Mouse (Mus musculus) urinary bladder, adult 2 months (tissue): Measurements from ENCODE around the gene Tbl1xr1. TPM values are rescaled to one million over a fixed set of nuclear protein-coding genes. Genes with fewer than 3 reads are reported as not detected.

ENCODE experiments used
- DNase-seq: peaks from one replicate; pipeline ENCODE4 v3.0.0; 2022; ENCODE audit warnings: low spot score
- polyA plus RNA-seq: library from polyadenylated mRNA; depleted of rRNA; stranded (reverse); fragments of >200 nt; gene quantifications from 2 replicates; pipeline ENCODE4 v1.2.3, GENCODE M21; 2012

Gene Tbl1xr1
- polyA plus RNA-seq, 1 experiment: 24.9 TPM

DNA sequence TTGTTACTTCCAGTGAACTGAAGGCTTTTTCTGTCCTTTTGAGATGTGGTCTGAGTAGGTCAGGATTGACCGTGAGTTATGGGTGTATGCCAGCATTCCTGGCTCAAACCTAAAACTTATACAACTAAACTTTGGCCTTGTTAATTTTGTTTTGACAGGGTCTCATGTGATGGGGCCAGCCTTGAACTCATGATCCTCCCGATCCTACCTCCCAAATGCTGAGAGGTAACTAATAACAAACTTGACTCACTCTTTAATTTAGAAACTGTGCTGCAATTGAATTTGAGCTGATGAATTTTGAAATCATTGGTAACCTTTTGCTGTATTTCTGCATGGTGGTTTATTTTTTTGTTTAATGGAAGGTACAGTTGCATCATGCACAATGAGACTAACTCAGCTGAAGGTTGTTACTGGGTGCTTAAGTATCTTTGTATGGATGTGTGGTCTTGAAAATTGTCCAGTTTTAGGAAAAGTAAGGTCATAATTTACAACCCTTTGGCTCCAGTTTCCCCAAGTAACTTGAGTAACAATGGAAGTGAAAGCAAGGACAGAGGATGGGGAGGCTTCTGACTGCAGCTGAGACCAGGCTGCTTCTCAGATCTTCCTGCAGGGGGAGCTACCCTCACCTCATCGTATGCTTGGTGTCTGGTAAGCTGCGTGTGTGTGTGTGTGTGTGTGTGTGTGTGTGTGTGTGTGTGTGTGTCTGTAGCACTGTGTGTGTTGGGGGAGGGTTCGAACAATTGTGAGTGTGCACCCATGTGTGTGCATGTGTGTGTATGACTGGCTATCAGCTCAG is 66.6 kb downstream of the Tbl1xr1 start:
- no peak for DNase-seq

DNA sequence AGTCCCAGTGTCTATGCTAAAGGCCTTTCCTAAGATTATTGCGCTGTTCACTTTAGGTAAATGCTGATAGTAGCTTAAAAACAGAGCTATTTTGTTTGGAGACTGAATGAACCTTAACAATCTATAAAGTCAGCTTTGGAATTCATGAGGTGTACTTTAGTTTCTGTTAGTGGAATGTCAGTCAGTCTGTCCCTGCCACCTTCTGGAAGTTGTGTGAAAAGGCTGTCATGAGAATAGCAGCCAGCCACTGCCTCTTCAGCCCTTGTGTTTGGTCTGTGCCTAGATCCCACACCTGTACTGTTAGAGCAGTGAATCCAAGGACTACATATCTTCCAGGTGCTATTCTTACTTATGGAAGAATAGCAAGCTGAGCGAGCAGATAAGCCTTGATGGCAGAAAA is 67.8 kb downstream of the Tbl1xr1 start:
- DNase-seq: no peak

DNA sequence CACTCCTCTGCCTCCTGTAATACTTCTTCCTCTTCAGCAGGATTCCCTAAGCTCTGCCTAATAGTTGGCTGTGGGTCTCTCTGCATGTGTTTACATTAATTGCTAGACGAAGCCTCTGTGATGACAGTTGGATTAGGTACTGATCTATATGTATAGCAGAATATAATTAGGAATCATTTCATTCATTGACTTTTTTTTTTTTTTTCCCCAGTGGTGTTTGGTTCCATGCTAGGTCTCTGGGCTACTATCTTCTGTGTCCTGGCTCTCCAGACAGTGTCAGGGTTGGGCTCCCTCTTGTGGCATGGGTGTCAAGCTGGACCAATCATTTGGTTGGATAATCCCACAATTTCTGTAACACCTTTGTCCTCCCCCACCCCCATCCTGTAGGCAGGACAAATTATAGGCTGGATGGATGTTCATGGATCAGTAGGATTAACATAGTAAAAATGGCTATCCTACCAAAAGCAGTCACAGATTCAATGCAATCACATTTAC is 71.0 kb downstream of the Tbl1xr1 start:
- DNase-seq: no peak

DNA sequence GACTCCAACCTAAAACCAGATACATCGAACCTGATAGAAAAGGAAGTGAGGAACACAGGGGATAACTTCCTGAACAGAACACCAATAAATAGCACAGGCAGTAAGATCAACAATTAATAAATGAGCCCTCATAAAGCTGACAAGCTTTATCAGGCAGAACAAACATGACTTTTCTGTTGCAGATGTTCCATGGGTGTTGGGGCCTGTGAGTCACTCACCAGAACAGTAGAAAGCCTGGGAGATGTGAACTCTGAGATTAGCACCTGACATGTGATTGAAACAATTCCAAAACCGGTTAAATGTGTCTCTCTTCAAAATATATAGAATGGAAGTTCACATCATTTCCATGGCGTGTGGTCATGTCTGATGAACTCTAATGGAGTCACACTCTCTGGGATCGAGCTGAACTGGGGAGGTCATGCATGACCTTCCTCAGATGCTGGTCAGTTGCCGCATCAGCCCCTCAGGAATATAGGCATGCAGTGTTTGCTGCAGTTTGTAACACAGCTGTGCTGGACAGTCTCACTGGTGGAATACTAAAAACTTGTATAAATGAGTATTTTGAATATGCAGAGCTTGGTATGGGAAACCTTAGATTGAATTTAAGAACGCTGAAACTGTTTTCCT is 72.0 kb downstream of the Tbl1xr1 start:
- no peak for DNase-seq

DNA sequence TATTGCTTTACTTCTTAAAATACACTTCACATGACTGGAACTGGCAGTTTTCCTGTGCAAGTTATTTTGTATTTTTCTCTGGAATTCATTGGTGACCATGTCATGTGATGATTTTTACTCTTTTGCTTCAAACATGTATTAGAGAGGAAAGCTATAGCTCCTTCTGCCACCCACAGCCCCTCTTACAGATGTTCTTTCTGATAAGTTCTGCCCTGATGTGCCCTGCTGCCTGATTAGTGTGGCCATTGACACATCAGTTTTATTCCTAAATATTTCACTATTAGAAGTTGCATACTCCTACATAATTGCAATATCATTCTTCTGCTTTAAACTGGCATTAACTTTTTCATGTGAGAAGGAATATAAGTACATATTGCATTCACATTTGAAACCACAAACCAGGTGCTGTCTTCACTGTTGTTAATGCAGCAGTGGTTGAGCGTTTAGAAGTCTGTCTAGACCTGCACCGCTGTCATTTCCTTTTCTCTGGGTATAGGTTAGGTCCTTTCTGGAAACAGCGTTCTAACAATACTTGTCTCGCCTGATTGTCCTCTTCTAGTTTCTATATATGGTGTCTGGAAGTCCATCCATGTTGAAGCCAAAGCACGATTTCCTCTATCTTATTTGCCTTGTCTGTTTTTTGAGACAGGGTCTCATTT is 74.5 kb downstream of the Tbl1xr1 start:
- DNase-seq: no peak

DNA sequence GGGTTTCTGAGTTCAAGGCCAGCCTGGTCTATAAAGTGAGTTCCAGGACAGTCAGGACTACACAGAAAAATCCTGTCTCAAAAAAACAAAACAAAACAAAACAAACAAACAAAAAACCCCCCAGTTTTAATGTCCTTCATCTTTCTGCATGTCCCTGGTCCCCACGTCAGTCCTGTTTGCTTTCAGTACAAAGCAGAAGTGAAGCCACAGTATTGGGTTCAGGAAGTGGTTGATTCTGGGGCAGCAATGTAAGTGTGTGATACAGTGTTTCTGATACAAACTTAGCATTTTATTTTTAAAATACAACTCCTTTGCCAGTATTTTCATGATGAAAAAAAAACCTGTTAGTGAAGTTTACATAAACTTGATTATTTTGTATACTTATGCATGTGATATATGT is 76.3 kb downstream of the Tbl1xr1 start:
- no peak for DNase-seq

DNA sequence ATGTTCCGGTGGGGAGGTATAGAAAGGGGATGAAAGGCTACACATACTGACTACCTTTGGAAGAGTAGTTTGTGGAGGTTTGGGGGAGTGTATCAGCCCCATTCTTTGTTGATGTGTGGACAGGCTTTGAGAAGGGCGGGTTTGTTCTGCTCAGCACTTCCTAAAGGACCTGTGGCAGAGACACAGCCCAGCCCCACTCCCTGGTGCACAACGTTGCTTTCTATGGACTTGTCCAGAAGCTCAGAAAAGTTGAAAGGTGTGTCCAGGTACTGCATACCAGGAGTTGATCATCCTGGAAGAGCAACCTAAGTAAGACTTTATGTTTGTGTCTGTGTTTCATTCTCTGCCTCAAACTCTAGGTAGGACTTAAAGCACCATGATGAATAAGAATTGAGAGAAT is 78.1 kb downstream of the Tbl1xr1 start:
- DNase-seq: no peak

DNA sequence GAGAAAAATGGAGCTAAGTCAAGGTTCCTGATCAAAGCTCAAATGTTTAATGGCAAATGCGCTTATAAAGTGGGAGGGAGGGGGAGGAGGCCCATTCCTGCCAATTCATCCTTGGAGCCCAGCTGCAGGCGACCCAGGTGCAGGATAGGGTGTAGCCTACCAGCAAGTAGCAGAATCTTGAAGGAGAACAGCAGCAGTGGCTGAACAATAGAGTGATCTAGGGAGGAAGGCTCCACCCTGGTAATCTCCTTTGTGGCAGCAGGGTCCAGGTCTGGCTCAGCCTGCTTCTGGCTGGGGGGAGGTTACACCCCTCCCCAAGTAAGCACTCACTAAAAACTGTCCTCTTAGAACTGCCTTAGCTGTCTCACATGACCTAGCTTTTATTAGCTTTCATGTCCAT is 79.9 kb downstream of the Tbl1xr1 start:
- DNase-seq: no peak

DNA sequence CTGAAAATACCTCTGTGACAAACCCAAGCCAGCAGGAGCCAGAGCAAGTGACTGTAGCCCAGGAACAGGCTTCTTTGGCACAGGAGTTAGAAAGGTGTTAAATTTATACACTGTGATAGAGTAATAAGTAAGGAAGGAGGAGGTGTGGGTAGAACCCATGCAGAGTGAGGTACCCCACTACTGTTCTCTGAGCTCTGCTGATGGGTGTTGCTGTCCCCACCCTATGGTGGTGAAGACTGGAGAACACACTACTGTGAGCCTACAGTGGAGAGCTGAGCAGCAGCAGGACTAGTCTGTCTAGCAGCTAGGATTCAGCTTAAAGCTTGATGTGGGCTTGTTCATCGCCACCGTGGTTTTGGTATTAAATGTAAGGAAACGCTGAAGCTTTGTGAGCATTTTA is 86.5 kb downstream of the Tbl1xr1 start:
- DNase-seq: no peak

DNA sequence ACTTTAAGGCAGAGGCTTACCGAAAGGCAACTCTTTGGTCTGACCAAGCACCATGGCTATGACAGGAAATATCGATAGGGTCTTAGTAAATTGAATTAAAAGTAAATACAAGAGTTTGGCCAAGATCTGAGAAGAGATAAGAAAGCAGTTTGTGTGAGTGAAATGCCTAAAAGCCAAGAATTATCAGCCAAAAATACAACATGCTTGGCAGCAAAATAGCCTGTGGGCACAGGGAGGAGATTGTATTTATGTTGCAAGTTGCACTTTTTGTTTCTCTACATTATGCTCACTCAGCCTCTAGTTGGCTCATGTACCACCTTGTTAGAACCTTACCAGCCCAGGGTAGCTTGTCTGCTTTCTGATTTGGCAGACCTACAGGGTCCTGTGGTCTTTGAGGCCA is 91.4 kb downstream of the Tbl1xr1 start:
- no peak for DNase-seq

DNA sequence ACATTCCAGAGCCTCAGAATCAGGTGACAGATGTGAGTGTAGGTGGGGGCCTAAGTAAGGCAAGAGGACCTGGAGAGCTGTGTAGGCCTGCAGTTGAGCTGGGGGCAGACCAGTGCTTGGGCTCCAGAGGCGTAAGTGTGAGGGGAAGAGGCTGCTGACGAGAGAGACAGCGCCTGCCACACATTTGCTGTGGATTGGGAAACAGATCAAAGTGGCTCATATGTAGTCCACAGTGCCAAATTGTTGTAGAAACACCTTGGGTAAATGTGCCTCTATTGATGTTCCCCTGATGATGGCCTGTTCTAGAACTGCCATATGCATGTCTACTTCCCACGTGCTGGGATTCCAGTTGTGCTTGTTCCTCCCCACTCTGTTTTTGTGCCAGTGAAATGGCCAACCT is 92.0 kb downstream of the Tbl1xr1 start:
- no peak for DNase-seq

DNA sequence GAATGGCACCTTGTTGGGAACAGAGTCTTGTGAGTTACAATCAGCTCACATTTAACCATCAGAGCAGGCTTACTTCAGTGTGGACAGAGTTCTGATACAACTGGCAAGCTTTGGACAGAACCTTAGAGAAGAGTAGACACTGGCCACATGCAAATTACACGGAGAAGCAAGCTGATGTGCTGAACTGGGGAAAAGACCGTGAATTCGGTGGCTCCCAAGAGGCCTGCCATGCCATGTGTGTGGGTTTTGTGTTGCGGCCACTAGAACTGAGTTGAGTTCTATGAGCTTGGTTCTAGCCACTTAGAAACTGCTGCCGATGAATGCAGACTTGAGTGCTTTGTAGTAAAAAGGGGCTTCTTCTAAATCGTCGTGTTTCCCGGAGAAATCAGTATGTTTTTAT is 95.1 kb downstream of the Tbl1xr1 start:
- no peak for DNase-seq

DNA sequence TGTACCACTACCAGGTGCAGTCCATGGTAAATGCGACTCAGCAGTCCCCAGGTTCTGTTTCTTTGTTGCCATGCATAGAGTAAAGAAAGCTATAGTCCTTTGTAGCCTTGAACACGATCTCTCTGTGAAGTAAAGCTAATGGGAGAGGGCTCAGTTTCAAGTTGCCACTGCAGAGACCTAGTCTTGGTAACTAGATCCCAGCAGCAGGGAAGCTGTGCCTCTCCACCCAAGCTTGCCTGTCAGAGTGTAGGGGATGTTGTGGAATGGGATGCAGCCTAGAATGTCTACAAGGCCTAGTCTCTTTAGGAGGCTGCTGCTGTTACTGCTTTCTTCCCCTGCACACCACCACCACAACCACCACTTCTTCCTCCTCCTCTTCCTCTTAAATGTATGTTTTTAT is 96.0 kb downstream of the Tbl1xr1 start:
- DNase-seq: no peak

DNA sequence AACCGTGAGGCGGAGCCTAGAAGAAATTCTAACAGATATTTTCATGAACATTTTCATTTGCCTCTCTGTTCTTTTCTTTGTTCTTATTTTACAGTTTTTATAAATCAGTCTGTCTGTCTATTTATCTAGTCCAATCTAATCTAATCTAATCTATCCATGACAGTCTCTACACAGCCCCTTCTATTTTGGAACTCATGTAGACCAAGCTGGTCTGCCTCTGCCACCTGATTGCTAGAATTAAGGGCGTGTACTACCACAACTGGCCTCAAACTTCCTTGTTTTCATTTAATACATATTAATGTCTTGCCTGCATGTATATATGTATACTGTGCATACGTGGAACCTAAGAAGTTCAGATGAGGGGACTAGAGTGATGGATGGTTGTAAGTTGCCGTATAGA is 96.7 kb downstream of the Tbl1xr1 start:
- no peak for DNase-seq

DNA sequence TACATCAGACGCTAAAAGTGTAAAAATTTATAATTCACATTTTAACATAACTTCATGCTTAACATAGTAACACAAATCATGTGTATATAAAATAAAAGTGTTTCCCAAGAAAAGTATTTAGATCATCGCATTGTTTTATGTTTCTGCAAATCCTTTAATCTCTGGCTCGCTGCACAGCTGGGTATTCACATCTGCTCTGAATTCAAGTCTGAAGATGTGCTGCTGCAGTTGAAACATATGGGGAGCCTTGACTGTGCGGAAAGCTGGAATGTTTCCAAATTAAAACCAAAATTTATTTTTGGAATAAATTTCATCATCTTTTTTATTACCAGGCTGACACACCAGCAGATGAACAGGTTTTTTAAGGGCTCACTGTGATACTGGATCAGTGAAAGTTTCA is 97.8 kb downstream of the Tbl1xr1 start:
- no peak for DNase-seq

DNA sequence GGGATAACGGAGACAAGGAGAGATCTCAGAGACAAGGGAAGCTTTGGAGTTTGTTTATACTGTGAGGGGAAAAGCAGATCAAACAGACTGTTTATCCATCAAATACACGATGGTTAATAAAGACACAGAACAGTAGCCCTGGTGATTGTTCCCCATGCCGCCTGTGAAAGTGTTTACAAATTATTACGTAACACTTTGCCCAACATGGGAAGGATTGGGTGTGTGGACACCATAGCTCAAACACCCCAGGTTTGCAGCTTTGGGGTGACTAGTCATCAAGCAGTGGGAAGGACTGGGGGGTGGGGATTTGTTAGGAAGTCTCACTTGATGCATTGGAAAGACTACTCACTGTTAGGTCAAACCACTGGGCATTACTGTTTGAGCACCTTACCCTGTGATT is 103.6 kb downstream of the Tbl1xr1 start:
- no peak for DNase-seq

DNA sequence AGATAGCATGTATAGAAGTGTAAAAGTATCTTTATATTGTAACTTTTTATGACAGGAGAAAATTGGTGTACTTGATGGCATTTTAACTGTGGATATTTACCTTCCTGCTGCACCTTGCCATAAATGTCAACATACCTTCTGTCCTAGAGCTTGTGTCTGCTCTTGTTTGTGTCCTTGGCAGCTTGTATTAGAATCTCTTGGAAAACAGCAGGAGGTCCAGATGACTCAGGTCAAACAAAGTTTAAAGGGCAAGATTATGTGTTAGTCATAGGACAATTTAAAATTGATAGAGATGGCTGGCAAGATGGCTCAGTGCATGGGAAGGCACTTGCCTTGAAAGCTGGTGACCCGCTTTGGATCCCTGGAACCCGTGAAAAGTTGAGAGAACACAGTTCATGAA is 104.6 kb downstream of the Tbl1xr1 start:
- DNase-seq: no peak

DNA sequence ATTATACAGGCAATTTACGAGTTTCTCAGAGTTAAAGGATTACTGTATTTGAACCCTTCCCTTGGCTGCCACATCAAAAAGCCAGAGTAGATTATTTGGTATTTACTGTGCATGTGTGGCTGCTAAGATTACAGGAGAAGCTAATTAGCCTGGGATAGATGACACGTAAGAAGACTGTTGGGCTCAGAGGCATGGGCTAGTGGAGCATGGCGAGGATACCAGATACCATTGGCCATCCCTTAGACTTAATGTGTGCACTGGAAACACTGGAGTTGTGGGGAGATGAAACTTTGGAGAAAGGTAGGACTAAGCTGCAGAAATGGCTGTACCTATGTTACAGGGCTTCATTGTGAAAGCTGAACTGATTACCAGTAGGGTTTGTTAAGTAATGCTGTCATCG is 108.8 kb downstream of the Tbl1xr1 start:
- no peak for DNase-seq

DNA sequence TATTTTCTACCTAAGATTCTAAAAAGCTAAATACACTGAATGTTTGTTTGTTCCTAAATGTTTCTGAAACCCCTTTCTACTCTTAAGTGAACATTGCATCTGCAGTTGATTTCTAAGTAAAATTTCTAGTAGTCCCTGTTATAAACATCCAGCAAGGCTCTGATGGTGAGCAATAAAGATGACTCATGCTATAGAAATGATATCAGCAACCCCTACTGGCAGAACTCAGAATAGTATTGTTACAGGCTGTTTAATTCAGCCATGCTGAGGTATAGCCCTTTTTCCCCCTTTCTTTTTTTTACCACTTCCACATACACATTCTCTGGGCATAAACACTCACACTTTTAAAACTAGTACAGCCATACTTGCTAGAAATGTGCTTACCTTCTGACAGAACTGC is 114.0 kb downstream of the Tbl1xr1 start:
- DNase-seq: no peak

DNA sequence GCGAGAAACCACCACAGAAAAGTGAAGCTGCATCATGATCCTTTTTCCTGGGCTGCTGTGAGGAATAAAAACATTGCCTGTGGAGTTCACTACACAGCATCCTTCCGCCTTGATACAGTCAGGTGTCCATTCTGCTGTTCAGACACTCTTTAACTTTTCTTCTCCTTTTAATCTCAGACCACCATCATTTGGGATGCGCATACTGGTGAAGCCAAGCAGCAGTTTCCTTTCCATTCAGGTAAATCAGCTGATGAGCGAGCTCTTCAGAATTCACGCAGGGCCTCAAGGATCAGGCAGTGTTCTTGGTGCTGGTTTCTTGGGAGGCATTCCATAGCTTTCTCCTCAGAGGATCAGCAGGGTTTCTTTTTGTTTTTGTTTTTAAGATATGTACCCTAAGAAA is 116.5 kb downstream of the Tbl1xr1 start:
- no peak for DNase-seq

DNA sequence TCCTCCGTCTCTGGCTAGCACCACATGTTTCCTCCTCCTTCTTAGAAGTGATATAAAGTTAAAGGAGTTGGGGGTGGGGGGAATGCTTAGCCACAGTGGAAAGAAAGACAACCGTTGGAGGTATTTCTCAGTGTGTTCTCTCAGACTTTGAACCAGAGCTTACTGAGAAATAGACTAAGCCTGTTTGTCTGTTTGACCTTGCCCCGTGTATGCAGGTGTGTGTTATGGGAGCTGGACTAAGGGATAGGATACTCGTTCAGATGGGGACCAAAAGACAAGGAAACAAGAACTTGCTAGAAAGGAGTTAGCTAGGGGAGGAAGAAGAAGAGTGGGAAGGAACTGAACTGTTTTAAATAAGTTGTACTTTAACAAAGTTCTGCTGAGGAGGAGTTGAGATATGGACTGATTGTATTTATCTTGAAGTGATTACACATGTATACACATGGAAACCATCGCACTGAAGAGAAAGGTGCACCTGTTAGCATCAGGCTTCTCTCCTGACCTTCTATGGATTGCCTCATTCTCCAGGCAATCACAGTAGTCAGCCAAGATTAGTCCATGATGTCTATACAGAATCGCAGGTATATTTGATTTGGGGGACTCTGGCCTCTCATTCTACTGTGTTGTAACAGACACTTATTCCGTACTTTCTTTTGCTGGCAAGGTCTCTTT is 117.9 kb downstream of the Tbl1xr1 start:
- DNase-seq: no peak

DNA sequence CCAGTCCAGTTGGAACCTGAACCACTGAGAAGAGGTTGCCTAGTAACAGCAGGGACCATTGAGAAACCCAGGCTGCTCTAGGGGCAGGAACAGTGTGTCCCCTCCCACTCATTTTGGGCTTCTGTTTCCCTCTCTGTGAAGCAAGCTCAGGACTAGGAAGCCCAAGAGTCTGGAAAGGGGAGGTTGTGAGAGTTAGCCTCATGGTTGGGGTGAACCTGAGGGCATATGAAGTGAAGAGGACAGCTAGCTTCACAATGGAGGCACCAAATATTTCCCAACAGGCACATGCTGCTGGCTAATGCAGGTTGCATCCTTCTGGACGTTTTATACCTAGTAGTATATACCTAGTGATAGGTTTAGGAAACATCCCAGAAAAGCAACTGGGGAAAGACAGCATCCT is 122.3 kb downstream of the Tbl1xr1 start:
- DNase-seq: no peak

DNA sequence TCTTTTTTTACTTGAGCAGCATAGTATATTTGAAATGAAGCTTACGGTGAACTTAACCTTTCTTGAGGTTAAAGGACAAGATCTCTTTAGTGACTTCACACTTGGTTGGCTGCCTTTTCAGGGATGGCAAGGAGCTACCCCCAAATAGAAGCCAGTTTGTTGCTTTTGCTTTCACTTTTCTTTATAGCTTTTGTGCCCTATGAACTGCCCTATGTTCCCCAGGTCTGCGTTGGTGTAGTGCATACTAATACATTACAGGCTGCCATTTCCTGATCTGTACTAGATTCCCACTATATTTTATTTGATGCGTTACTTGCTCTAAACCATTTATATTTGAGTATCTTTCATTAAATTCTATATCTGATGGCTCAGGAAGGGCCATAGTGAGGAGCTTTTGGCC is 127.7 kb downstream of the Tbl1xr1 start:
- DNase-seq: no peak
